Mouse (Mus musculus): ENCODE measurements around the gene Dlgap3. TPM values are rescaled to one million over a fixed set of nuclear protein-coding genes. Genes with fewer than 3 reads are reported as not detected.

The Dlgap3 gene
- 0.29 and 0.40 TPM in 2 replicates for polyA plus RNA-seq (2015; fragmentation: Nextera tagmentation; extraction: Ambion mirVana)

DNA sequence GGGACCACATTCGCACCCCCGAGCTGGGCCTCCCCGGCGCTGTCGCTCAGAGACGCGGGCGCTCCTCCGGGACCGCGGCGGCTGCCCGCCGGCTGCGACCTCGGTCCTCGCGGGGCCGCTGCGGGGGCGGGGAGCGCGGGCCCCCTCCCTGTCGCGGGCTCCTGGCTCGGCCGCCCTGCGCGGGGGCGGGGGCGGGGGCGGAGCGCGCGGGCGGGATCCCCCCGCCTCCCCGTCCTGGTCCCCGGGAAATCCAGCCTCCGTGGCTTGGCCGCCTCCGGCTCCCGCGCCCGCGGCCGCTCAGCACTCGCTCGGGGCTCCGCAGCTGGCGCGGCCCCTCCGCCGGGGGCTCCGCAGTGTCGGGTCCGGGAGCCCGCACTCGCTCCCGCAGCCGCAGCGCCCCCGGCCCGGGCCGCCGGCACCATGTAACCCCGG lies at the start of gene Dlgap3:
Gene Dlgap3 (plus strand): TSS at position 291 of the 432 bp plus-strand sequence.

DNA sequence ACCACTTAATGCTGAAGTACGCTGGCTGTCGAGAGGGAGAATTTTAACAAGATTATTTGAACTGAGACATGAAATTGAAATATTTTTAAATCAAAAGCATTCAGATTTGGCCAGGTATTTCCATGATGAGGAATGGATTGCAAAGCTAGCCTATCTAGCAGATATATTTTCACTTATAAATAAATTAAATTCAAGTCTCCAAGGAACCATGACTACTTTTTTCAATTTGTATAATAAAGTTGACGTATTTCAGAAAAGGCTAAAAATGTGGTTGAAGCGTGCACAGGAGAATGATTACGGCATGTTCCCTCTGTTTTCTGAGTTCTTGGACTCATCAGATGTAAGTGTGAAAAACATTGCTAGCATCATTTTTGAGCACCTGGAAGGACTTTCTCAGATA lies 45.6 kb upstream of the Dlgap3 start, which contains the start of gene Tmem35b:
Gene Tmem35b (plus strand): TSS at position 301 of the 400 bp plus-strand sequence.

DNA sequence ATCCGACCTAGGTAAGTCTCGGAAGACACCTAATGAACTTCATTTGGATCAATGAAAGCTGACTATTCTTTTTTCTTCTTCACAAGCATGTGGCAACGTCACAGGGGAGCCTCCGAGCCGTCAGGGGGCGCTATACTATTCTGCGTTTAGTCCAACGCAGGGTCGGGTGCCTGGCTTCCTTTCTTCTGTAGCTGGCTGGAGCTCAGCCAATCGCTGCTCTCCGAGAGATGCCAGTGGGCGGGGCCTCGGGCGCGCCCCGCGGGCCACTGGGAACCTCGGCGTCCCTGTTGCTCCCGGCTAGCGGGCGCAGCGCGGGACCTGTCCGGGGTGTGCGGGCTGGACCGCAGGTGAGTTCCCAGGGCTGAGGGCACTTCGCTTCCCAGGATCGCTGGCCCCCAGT lies 74.5 kb downstream of the Dlgap3 start, which contains the start of gene Smim12:
Gene Smim12 (plus strand): TSS at position 233 of the 400 bp plus-strand sequence.

Other genes starting within 250 kb of the Dlgap3 start
- gene Zmym4, start 201.1 kb upstream of the Dlgap3 start, polyA plus RNA-seq (2015; fragmentation: Nextera tagmentation; extraction: Ambion mirVana) = 7.3 and 9.6 TPM in 2 replicates
- gene Sfpq, start 147.9 kb upstream of the Dlgap3 start, polyA plus RNA-seq (2015; fragmentation: Nextera tagmentation; extraction: Ambion mirVana) = 31.4 and 35.8 TPM in 2 replicates
- gene Zmym1, start 108.1 kb upstream of the Dlgap3 start, polyA plus RNA-seq (2015; fragmentation: Nextera tagmentation; extraction: Ambion mirVana) = 4.6 and 7.0 TPM in 2 replicates
- gene Zmym6, start 91.8 kb upstream of the Dlgap3 start, polyA plus RNA-seq (2015; fragmentation: Nextera tagmentation; extraction: Ambion mirVana) = 6.1 and 8.1 TPM in 2 replicates
- gene Tmem35b, start 45.5 kb upstream of the Dlgap3 start, polyA plus RNA-seq (2015; fragmentation: Nextera tagmentation; extraction: Ambion mirVana) = 5.4 and 8.1 TPM in 2 replicates
- gene Smim12, start 74.6 kb downstream of the Dlgap3 start, polyA plus RNA-seq (2015; fragmentation: Nextera tagmentation; extraction: Ambion mirVana) = 57.3 and 57.8 TPM in 2 replicates
- 17.9 and 21.2 TPM in 2 replicates for gene Gja4, start 144.8 kb downstream of the Dlgap3 start, polyA plus RNA-seq (2015; fragmentation: Nextera tagmentation; extraction: Ambion mirVana)
- 1.5 TPM in 1 of 2 replicates, not detected in the other for gene Gjb3, start 161.6 kb downstream of the Dlgap3 start, polyA plus RNA-seq (2015; fragmentation: Nextera tagmentation; extraction: Ambion mirVana)
- 1.1 TPM in 1 of 2 replicates, not detected in the other for gene Gjb4, start 184.9 kb downstream of the Dlgap3 start, polyA plus RNA-seq (2015; fragmentation: Nextera tagmentation; extraction: Ambion mirVana)
- 1.2 and 1.9 TPM in 2 replicates for gene Gjb5, start 189.0 kb downstream of the Dlgap3 start, polyA plus RNA-seq (2015; fragmentation: Nextera tagmentation; extraction: Ambion mirVana)